Mouse (Mus musculus) hindbrain, embryonic 13.5 days (tissue): ENCODE results near the gene Isl1. TPM values are rescaled to one million over a fixed set of nuclear protein-coding genes. Genes with fewer than 3 reads are reported as not detected.

Experiments used
- ATAC-seq: fragments of 200-750 bp; cut with Nextera tagmentation; 2 replicates; pipeline ENCODE4 v1.8.0; 2017; ENCODE audit warnings: moderate TSS enrichment; ENCODE audit not compliant: low FRiP score
- H3K27ac ChIP-seq: fragments of 300-500 bp; sonication (generic); 2 replicates; pipeline ENCODE4 v1.5.1; 2015; ENCODE audit warnings: inconsistent platforms, mild to moderate bottlenecking, moderate library complexity
- H3K27me3 ChIP-seq: fragments of 300-500 bp; sonication (generic); 2 replicates; pipeline ENCODE4 v1.6.1; 2015; ENCODE audit warnings: mild to moderate bottlenecking, inconsistent platforms
- H3K36me3 ChIP-seq: fragments of 300-500 bp; sonication (generic); 2 replicates; pipeline ENCODE4 v1.6.1; 2015; ENCODE audit warnings: mild to moderate bottlenecking, inconsistent platforms
- H3K4me1 ChIP-seq: fragments of 300-500 bp; sonication (generic); replicated peaks from 2 replicates; pipeline ENCODE4 v1.6.1; 2015; ENCODE audit warnings: inconsistent platforms
- H3K4me2 ChIP-seq: fragments of 300-500 bp; sonication (generic); 2 replicates; pipeline ENCODE4 v1.6.1; 2015; ENCODE audit warnings: inconsistent platforms, mild to moderate bottlenecking, moderate library complexity
- H3K4me3 ChIP-seq: fragments of 300-500 bp; sonication (generic); 2 replicates; pipeline ENCODE4 v1.5.1; 2015; ENCODE audit warnings: mild to moderate bottlenecking, inconsistent platforms
- H3K9ac ChIP-seq: fragments of 300-500 bp; sonication (generic); 2 replicates; pipeline ENCODE4 v1.6.1; 2015; ENCODE audit warnings: mild to moderate bottlenecking, inconsistent platforms
- H3K9me3 ChIP-seq: fragments of 300-500 bp; sonication (generic); 2 replicates; pipeline ENCODE4 v1.6.1; 2016; ENCODE audit warnings: inconsistent platforms
- WGBS: fragments of 180-500 bp; shearing (Covaris S2); methylation state at CpG from one replicate; pipeline ENCODE4 v1.1.7; 2015; 5-methylcytosine and 5-hydroxymethylcytosine counted together
- polyA plus RNA-seq: library from polyadenylated mRNA; unstranded; fragments of >200 nt; fragmentation: Nextera tagmentation; extraction: Ambion mirVana; gene quantifications from 2 replicates; pipeline ENCODE4 v1.2.1, GENCODE M21; 2015

Isl1 gene
- polyA plus RNA-seq, 1 experiment from 2014 or later, result 43.3 TPM

GRCm38 (mm10) chr13:116304713-116305470 is 4.6 kb downstream of the Isl1 start:
- Histone ChIP-seq H3K9ac (peak overlapping the region; percentile 26; the same call in 1 of the 2 replicates), H3K4me1 (peaks cover 12% of the 10 kb centered on the region), H3K27ac (peak overlapping the region; percentile 55), H3K27me3 (peaks cover 95% of the 10 kb centered on the region), H3K36me3 (no peaks in the 10 kb centered on the region), H3K4me3 (peak overlapping the region; percentile 10; the same call in 1 of the 2 replicates), H3K9me3 (no peaks in the 10 kb centered on the region), H3K4me2 (peak overlapping the region; percentile 19)
- WGBS, result 1% methylated on average over 25 of the region's 25 CpGs
- peak; percentile 19; the same call in 1 of the 2 replicates for ATAC-seq

- Histone ChIP-seq H3K27ac (no peak overlapping the region), H3K4me2 (peak overlapping the region; percentile 25; the same call in 1 of the 2 replicates), H3K9me3 (no peaks in the 10 kb centered on the region), H3K4me1 (peaks cover 4% of the 10 kb centered on the region; the same call in 1 of the 2 replicates), H3K36me3 (no peaks in the 10 kb centered on the region), H3K27me3 (peaks cover 95% of the 10 kb centered on the region), H3K9ac (no peak overlapping the region; the same call in 1 of the 2 replicates), H3K4me3 (peak overlapping the region; percentile 6)
- 2% methylated on average over 6 of the region's 6 CpGs for WGBS
- ATAC-seq, result no peak
Observed at GRCm38 (mm10) chr13:116303766-116304165, 5.7 kb downstream of the Isl1 start.

- Histone ChIP-seq H3K36me3 (no peaks in the 10 kb centered on the region), H3K9me3 (no peaks in the 10 kb centered on the region), H3K4me3 (peak overlapping the region; percentile 6), H3K4me1 (peaks cover 4% of the 10 kb centered on the region; the same call in 1 of the 2 replicates), H3K9ac (peak overlapping the region; percentile 43; the same call in 1 of the 2 replicates), H3K27ac (no peak overlapping the region), H3K4me2 (peak overlapping the region; percentile 25), H3K27me3 (peaks cover 93% of the 10 kb centered on the region)
- 2% methylated on average over 15 of the region's 15 CpGs for WGBS
- ATAC-seq, result no peak
Observed at GRCm38 (mm10) chr13:116302861-116303260, 6.6 kb downstream of the Isl1 start.

- Histone ChIP-seq H3K9me3 (no peaks in the 10 kb centered on the region), H3K4me3 (no peak overlapping the region), H3K9ac (no peak overlapping the region; the same call in 1 of the 2 replicates), H3K27me3 (peaks cover 96% of the 10 kb centered on the region), H3K27ac (0 out of 2 replicates have a peak overlapping the region, but pooled peaks have one; percentile 12), H3K4me2 (no peak overlapping the region), H3K4me1 (peaks cover 4% of the 10 kb centered on the region; the same call in 1 of the 2 replicates), H3K36me3 (no peaks in the 10 kb centered on the region)
- no peak for ATAC-seq
- WGBS, result 2% methylated on average over 3 of the region's 3 CpGs
Observed at GRCm38 (mm10) chr13:116301706-116302105, 7.8 kb downstream of the Isl1 start.

GRCm38 (mm10) chr13:116299241-116299640 is 10.2 kb downstream of the Isl1 start:
- H3K4me1 ChIP-seq, result peaks cover 4% of the 10 kb centered on the region; the same call in 1 of the 2 replicates
- H3K4me2 ChIP-seq, result no peak overlapping the region
- peaks cover 97% of the 10 kb centered on the region for H3K27me3 ChIP-seq
- H3K27ac ChIP-seq, result no peak overlapping the region
- 5% methylated on average over 7 of the region's 7 CpGs for WGBS
- H3K9ac ChIP-seq, result no peak overlapping the region
- no peaks in the 10 kb centered on the region for H3K9me3 ChIP-seq
- no peak for ATAC-seq
- H3K36me3 ChIP-seq, result no peaks in the 10 kb centered on the region
- no peak overlapping the region for H3K4me3 ChIP-seq

GRCm38 (mm10) chr13:116298641-116299170 is 10.8 kb downstream of the Isl1 start:
- Histone ChIP-seq H3K4me3 (no peak overlapping the region), H3K4me1 (peaks cover 8% of the 10 kb centered on the region), H3K9ac (no peak overlapping the region), H3K9me3 (no peaks in the 10 kb centered on the region), H3K27me3 (peaks cover 97% of the 10 kb centered on the region), H3K36me3 (no peaks in the 10 kb centered on the region), H3K27ac (no peak overlapping the region), H3K4me2 (no peak overlapping the region)
- no peak for ATAC-seq
- 2% methylated on average over 13 of the region's 13 CpGs for WGBS

- WGBS, result 3% methylated on average over 8 of the region's 8 CpGs
- no peak overlapping the region for H3K9ac ChIP-seq
- H3K9me3 ChIP-seq, result no peaks in the 10 kb centered on the region
- H3K4me2 ChIP-seq, result no peak overlapping the region
- H3K27me3 ChIP-seq, result peaks cover 97% of the 10 kb centered on the region
- ATAC-seq, result no peak
- no peak overlapping the region for H3K4me3 ChIP-seq
- no peak overlapping the region for H3K27ac ChIP-seq
- H3K36me3 ChIP-seq, result no peaks in the 10 kb centered on the region
- H3K4me1 ChIP-seq, result peaks cover 7% of the 10 kb centered on the region
Observed at GRCm38 (mm10) chr13:116298001-116298400, 11.5 kb downstream of the Isl1 start.

GRCm38 (mm10) chr13:116297048-116297811 is 12.3 kb downstream of the Isl1 start:
- Histone ChIP-seq H3K4me2 (0 out of 2 replicates have a peak overlapping the region, but pooled peaks have one; percentile 15), H3K36me3 (no peaks in the 10 kb centered on the region), H3K27me3 (peaks cover 97% of the 10 kb centered on the region), H3K9ac (no peak overlapping the region), H3K9me3 (no peaks in the 10 kb centered on the region), H3K27ac (no peak overlapping the region), H3K4me3 (no peak overlapping the region), H3K4me1 (peaks cover 6% of the 10 kb centered on the region)
- ATAC-seq, result 0 out of 2 replicates have a peak, but pooled peaks have one; percentile 31
- WGBS, result under 1% methylated on average over 33 of the region's 33 CpGs

- no peaks in the 10 kb centered on the region for H3K36me3 ChIP-seq
- WGBS, result 5% methylated on average over 4 of the region's 4 CpGs
- H3K4me1 ChIP-seq, result peaks cover 6% of the 10 kb centered on the region
- H3K27ac ChIP-seq, result no peak overlapping the region
- no peaks in the 10 kb centered on the region for H3K9me3 ChIP-seq
- ATAC-seq, result no peak
- no peak overlapping the region for H3K9ac ChIP-seq
- no peak overlapping the region for H3K4me3 ChIP-seq
- H3K4me2 ChIP-seq, result no peak overlapping the region
- peaks cover 91% of the 10 kb centered on the region for H3K27me3 ChIP-seq
Observed at GRCm38 (mm10) chr13:116295401-116295800, 14.1 kb downstream of the Isl1 start.

- H3K27ac ChIP-seq, result no peak overlapping the region
- peaks cover 91% of the 10 kb centered on the region for H3K27me3 ChIP-seq
- H3K4me3 ChIP-seq, result no peak overlapping the region
- ATAC-seq, result no peak
- 1% methylated on average over 6 of the region's 6 CpGs for WGBS
- no peaks in the 10 kb centered on the region for H3K9me3 ChIP-seq
- H3K9ac ChIP-seq, result no peak overlapping the region
- H3K4me1 ChIP-seq, result peaks cover 6% of the 10 kb centered on the region
- H3K4me2 ChIP-seq, result no peak overlapping the region
- H3K36me3 ChIP-seq, result no peaks in the 10 kb centered on the region
Observed at GRCm38 (mm10) chr13:116294734-116295133, 14.8 kb downstream of the Isl1 start.

GRCm38 (mm10) chr13:116294151-116294461 is 15.4 kb downstream of the Isl1 start:
- H3K36me3 ChIP-seq, result no peaks in the 10 kb centered on the region
- peak overlapping the region; percentile 15; the same call in 1 of the 2 replicates for H3K4me2 ChIP-seq
- H3K4me1 ChIP-seq, result peaks cover 6% of the 10 kb centered on the region
- H3K27ac ChIP-seq, result no peak overlapping the region
- no peak overlapping the region for H3K9ac ChIP-seq
- no peak for ATAC-seq
- H3K9me3 ChIP-seq, result no peaks in the 10 kb centered on the region
- under 1% methylated on average over 11 of the region's 11 CpGs for WGBS
- H3K27me3 ChIP-seq, result peaks cover 88% of the 10 kb centered on the region
- no peak overlapping the region for H3K4me3 ChIP-seq
